Mouse (Mus musculus) CH12.LX (cell line): ENCODE results near the gene Abraxas1. TPM values are rescaled to one million over a fixed set of nuclear protein-coding genes. Genes with fewer than 3 reads are reported as not detected.

Experiments
- DNase-seq: peaks from one replicate; pipeline ENCODE4 v3.0.0-alpha.2; 2013; ENCODE audit errors: extremely low read depth
- H3K27ac ChIP-seq: 2 replicates; pipeline ENCODE4 v1.5.1; 2012; ENCODE audit warnings: low read depth, mild to moderate bottlenecking, control low read depth, moderate library complexity; ENCODE audit not compliant: insufficient read depth
- H3K27me3 ChIP-seq: replicated peaks from 2 replicates; pipeline ENCODE3; 2012; ENCODE audit warnings: inconsistent platforms
- H3K36me3 ChIP-seq, 2 experiments: replicated peaks in 1 of 2; 2 replicates each; pipeline versions ENCODE3 to v1.6.1; 2012; ENCODE audit warnings: inconsistent platforms in 1 of 2, low read length in 1 of 2, mild to moderate bottlenecking in 1 of 2, mixed read lengths in 1 of 2, moderate library complexity in 1 of 2; ENCODE audit not compliant: control insufficient read depth in 1 of 2, insufficient read depth in 1 of 2
- H3K4me1 ChIP-seq, 2 experiments: 2 replicates each; pipeline ENCODE4 v1.6.1; 2012; ENCODE audit warnings: inconsistent platforms in 1 of 2, moderate library complexity in 1 of 2; ENCODE audit not compliant: insufficient read depth in 2 of 2, control insufficient read depth in 1 of 2
- H3K4me2 ChIP-seq: 2 replicates; pipeline ENCODE4 v1.6.1; 2012; ENCODE audit warnings: low read depth, mild to moderate bottlenecking, control low read depth; ENCODE audit not compliant: poor library complexity, insufficient read depth, severe bottlenecking
- H3K4me3 ChIP-seq, 3 experiments: fragments of 150-350 bp in 1 of 3; sonication (generic) in 1 of 3; replicated peaks in 1 of 3; 2 replicates each; pipeline versions ENCODE3 to v1.5.1; 2011 to 2012; ENCODE audit warnings: low read depth in 2 of 3, low read length in 2 of 3, mild to moderate bottlenecking in 2 of 3, moderate library complexity in 2 of 3, control low read depth in 1 of 3, improper control_type of control experiment in 1 of 3, inconsistent platforms in 1 of 3, mixed read lengths in 1 of 3; ENCODE audit not compliant: poor library complexity in 1 of 3
- H3K79me2 ChIP-seq: replicated peaks from 2 replicates; pipeline ENCODE4 v1.6.1; 2012; ENCODE audit warnings: mild to moderate bottlenecking, moderate library complexity; ENCODE audit not compliant: control insufficient read depth, poor library complexity, insufficient read depth, severe bottlenecking; ENCODE audit errors: extremely low read depth
- H3K9ac ChIP-seq: 2 replicates; pipeline ENCODE4 v1.6.1; 2012; ENCODE audit warnings: low read depth, mild to moderate bottlenecking, control low read depth, moderate library complexity; ENCODE audit not compliant: insufficient read depth
- H3K9me3 ChIP-seq: replicated peaks from 2 replicates; pipeline ENCODE3; 2012; ENCODE audit warnings: low read length, inconsistent platforms, mixed read lengths
- BHLHE40 ChIP-seq: IDR thresholded peaks from 2 replicates; pipeline ENCODE4 v1.6.1; 2011; ENCODE audit warnings: mild to moderate bottlenecking, low read depth, low read length, improper control_type of control experiment
- E2F4 ChIP-seq: IDR thresholded peaks from 2 replicates; pipeline ENCODE4 v1.6.1; 2011; ENCODE audit warnings: low read depth, low read length, improper control_type of control experiment; ENCODE audit not compliant: insufficient replicate concordance
- EP300 ChIP-seq: IDR thresholded peaks from 2 replicates; pipeline ENCODE4 v1.6.1; 2011; ENCODE audit warnings: low read length, improper control_type of control experiment
- IRF4 ChIP-seq: IDR thresholded peaks from 2 replicates; pipeline ENCODE4 v1.6.1; 2014; ENCODE audit warnings: low read depth, mild to moderate bottlenecking, inconsistent platforms, low read length, improper control_type of control experiment
- JUN ChIP-seq: IDR thresholded peaks from 2 replicates; pipeline ENCODE4 v1.6.1; 2011; ENCODE audit warnings: low read depth, mild to moderate bottlenecking, low read length, improper control_type of control experiment, moderate library complexity; ENCODE audit not compliant: insufficient read depth
- JUND ChIP-seq: conservative IDR thresholded peaks from 2 replicates; pipeline ENCODE4 v1.6.1; 2011; ENCODE audit warnings: low read depth, low read length, improper control_type of control experiment
- MAFK ChIP-seq: IDR thresholded peaks from 2 replicates; pipeline ENCODE4 v1.6.1; 2011; ENCODE audit warnings: low read length, improper control_type of control experiment; ENCODE audit not compliant: insufficient replicate concordance
- MAX ChIP-seq: IDR thresholded peaks from 2 replicates; pipeline ENCODE4 v1.6.1; 2011; ENCODE audit warnings: low read length, improper control_type of control experiment
- MAZ ChIP-seq: IDR thresholded peaks from 2 replicates; pipeline ENCODE4 v1.6.1; 2012; ENCODE audit warnings: low read depth, mild to moderate bottlenecking, inconsistent platforms, low read length, improper control_type of control experiment, moderate library complexity
- MEF2A ChIP-seq: IDR thresholded peaks from 2 replicates; pipeline ENCODE4 v1.6.1; 2014; ENCODE audit warnings: low read depth, mild to moderate bottlenecking, inconsistent platforms, low read length, improper control_type of control experiment, borderline replicate concordance
- MYC ChIP-seq: IDR thresholded peaks from 2 replicates; pipeline ENCODE4 v1.6.1; 2011; ENCODE audit warnings: low read depth, mild to moderate bottlenecking, improper control_type of control experiment, low read length
- NELFE ChIP-seq: IDR thresholded peaks from 2 replicates; pipeline ENCODE4 v1.6.1; 2011; ENCODE audit warnings: low read depth, low read length, improper control_type of control experiment
- NRF1 ChIP-seq: IDR thresholded peaks from 2 replicates; pipeline ENCODE4 v1.6.1; 2014; ENCODE audit warnings: low read depth, mild to moderate bottlenecking, inconsistent platforms, low read length, improper control_type of control experiment, moderate library complexity
- POLR2A ChIP-seq: IDR thresholded peaks from 2 replicates; pipeline ENCODE4 v1.6.1; 2011; ENCODE audit warnings: low read depth, mild to moderate bottlenecking, improper control_type of control experiment, low read length
- POLR2AphosphoS2 ChIP-seq: IDR thresholded peaks from 2 replicates; pipeline ENCODE4 v1.6.1; 2011; ENCODE audit warnings: low read depth, low read length, improper control_type of control experiment
- RAD21 ChIP-seq: IDR thresholded peaks from 2 replicates; pipeline ENCODE4 v1.6.1; 2011; ENCODE audit warnings: low read depth, mild to moderate bottlenecking, low read length, improper control_type of control experiment, moderate library complexity
- USF1 ChIP-seq: IDR thresholded peaks from 2 replicates; pipeline ENCODE4 v1.6.1; 2014; ENCODE audit warnings: low read depth, mild to moderate bottlenecking, inconsistent platforms, low read length, improper control_type of control experiment
- USF2 ChIP-seq: conservative IDR thresholded peaks from 2 replicates; pipeline ENCODE4 v1.6.1; 2011; ENCODE audit warnings: low read depth, low read length, improper control_type of control experiment
- ZKSCAN1 ChIP-seq: IDR thresholded peaks from 2 replicates; pipeline ENCODE4 v1.6.1; 2012; ENCODE audit warnings: low read depth, inconsistent platforms, low read length, improper control_type of control experiment, borderline replicate concordance
- ZNF384 ChIP-seq: IDR thresholded peaks from 2 replicates; pipeline ENCODE4 v1.6.1; 2012; ENCODE audit warnings: low read depth, low read length, improper control_type of control experiment, inconsistent platforms
- dilution Hi-C: fragments of 300-500 bp; cut with MboI; formaldehyde crosslinking; loops from 2 replicates; pipeline ENCODE4 v1.14.3; 2020; ENCODE audit warnings: low sequenced_read_pairs; ENCODE audit not compliant: extremely low pct_unique_long_range_greater_than_20kb, extremely low pct_ligation_motif_present
- in situ Hi-C: fragments of 300-500 bp; cut with MboI; formaldehyde crosslinking; loops from 3 replicates; pipeline ENCODE4 v1.14.3; 2019; ENCODE audit warnings: low sequenced_read_pairs, low pct_ligation_motif_present, low pct_unique_long_range_greater_than_20kb, mixed read lengths
- polyA plus RNA-seq: library from polyadenylated mRNA; unstranded; fragments of >175 nt; gene quantifications from 2 replicates; pipeline ENCODE4 v1.2.1, GENCODE M21; 2012; ENCODE audit warnings: low read depth; ENCODE audit not compliant: insufficient read length
- total RNA-seq, 2 experiments: library from RNA; depleted of rRNA; stranded (reverse); fragments of 300-350 nt in 1 of 2; fragments of >200 nt in 1 of 2; gene quantifications; 2 replicates each; pipeline ENCODE4 v1.2.3; 2012 to 2014

Abraxas1 gene
- total and polyA plus RNA-seq, 3 experiments = 13.4 to 34.9 (median 30.9) TPM

DNA sequence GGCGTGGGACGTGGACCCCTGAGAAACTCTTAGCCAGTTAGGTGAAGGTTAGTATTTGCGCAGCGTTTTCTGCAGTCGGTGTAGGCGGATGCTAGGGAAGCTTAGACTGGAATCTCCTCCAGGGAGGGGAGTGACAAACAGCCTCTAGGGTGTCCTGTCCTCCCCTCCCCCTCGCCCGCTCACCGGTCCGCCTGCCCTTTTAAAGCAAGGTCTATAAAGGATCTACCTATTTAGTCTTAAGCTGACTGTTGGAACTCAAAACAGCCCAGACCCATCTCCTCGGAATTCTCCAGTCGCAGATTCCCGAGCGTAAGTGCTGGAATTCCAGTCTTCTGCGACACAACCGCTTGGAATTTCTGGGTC is 24.7 kb upstream of the Abraxas1 start, which contains the start of gene Gpat3:
Gene Gpat3, plus strand, starts transcription at position 229 of the 363 bp plus-strand sequence.
- TF ChIP-seq JUND = no peak
- no peak for TF ChIP-seq ZNF384
- TF ChIP-seq NRF1 = no peak
- no peak for TF ChIP-seq IRF4
- TF ChIP-seq NELFE = no peak
- no peak for TF ChIP-seq POLR2A
- TF ChIP-seq POLR2AphosphoS2 = no peak
- no peak for TF ChIP-seq E2F4
- TF ChIP-seq JUN = no peak
- TF ChIP-seq MAFK = no peak
- TF ChIP-seq RAD21 = no peak
- no peak for TF ChIP-seq MAX
- Histone ChIP-seq H3K27ac (no peak within 1 kb of the TSS), H3K9me3 (peaks cover 11% of the 10 kb centered on the region), H3K4me2 (peak within 1 kb of the TSS; percentile 66), H3K4me1 (peaks cover 0 to 11% of the 10 kb centered on the region in 2 experiments; a peak in 3 of 4 replicates), H3K36me3 (no peaks in the 10 kb centered on the region), H3K27me3 (peaks cover 21% of the 10 kb centered on the region), H3K4me3 (peak within 1 kb of the TSS; percentile 55 to 72 (median 69)), H3K9ac (peak within 1 kb of the TSS; percentile 60), H3K79me2 (no peaks in the 10 kb centered on the region)
- in situ Hi-C loops (loop anchor here (5.0 kb wide), 1 partner anchor 67 kb away; no protein-coding TSS in a partner anchor), dilution Hi-C loops (no loop called here)
- DNase-seq = no peak

DNA sequence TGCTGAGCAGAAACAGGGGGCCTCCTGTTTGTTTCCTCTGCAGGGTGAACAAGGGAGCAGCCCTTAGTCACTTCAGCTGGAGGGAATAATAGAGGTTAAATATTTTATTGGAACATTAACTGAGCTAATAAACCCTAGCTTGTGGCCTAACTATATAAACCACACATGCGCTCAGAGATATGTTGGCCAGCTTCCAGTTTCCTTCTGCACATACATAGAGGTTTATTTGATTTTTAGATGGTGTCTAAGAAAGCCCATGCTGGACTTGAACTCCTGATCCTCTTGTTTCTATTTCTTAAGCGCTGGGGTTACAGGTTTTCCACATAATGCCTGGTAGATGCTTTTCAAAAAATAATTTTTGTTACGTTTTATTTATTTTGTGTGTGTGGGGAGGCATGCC is 23.7 kb upstream of the Abraxas1 start:
- Histone ChIP-seq H3K27me3 (peaks cover 21% of the 10 kb centered on the region), H3K27ac (no peak overlapping the region), H3K4me2 (no peak overlapping the region), H3K36me3 (no peaks in the 10 kb centered on the region), H3K9me3 (peaks cover 11% of the 10 kb centered on the region), H3K4me3 (no peak overlapping the region), H3K79me2 (no peaks in the 10 kb centered on the region), H3K9ac (no peak overlapping the region), H3K4me1 (peaks cover 0 to 11% of the 10 kb centered on the region in 2 experiments)
- DNase-seq = no peak
- dilution Hi-C loops = no loop called here
- in situ Hi-C loops = no loop called here
- no peak for TF ChIP-seq RAD21
- no peak for TF ChIP-seq EP300
- no peak for TF ChIP-seq USF1
- no peak for TF ChIP-seq MAZ
- no peak for TF ChIP-seq IRF4
- no peak for TF ChIP-seq MYC
- TF ChIP-seq MEF2A = no peak
- no peak for TF ChIP-seq USF2
- TF ChIP-seq BHLHE40 = no peak
- TF ChIP-seq ZKSCAN1 = no peak
- TF ChIP-seq NELFE = no peak
- no peak for TF ChIP-seq ZNF384
- TF ChIP-seq MAFK = no peak
- TF ChIP-seq POLR2A = no peak
